Mouse (Mus musculus) lung, adult 2 months (tissue): ENCODE measurements around the gene Slc16a10.

Source experiments
- CTCF ChIP-seq: fragments of 200-500 bp; IDR thresholded peaks from 2 replicates; pipeline ENCODE4 v1.5.1; 2011; ENCODE audit warnings: mild to moderate bottlenecking, low read length, control low read depth; ENCODE audit not compliant: insufficient read depth
- POLR2A ChIP-seq: fragments of 200-500 bp; IDR thresholded peaks from 2 replicates; pipeline ENCODE4 v1.6.1; 2011; ENCODE audit warnings: low read depth, mild to moderate bottlenecking, control low read depth, low read length, borderline replicate concordance; ENCODE audit errors: extremely low read depth

GRCm38 (mm10) chr10:40083556-40083955, 58.5 kb downstream of the Slc16a10 start:
- TF ChIP-seq CTCF (no peak), POLR2A (no peak)
